ENCODE assay signal across 16 mouse cellular contexts in the genomic region with DNA sequence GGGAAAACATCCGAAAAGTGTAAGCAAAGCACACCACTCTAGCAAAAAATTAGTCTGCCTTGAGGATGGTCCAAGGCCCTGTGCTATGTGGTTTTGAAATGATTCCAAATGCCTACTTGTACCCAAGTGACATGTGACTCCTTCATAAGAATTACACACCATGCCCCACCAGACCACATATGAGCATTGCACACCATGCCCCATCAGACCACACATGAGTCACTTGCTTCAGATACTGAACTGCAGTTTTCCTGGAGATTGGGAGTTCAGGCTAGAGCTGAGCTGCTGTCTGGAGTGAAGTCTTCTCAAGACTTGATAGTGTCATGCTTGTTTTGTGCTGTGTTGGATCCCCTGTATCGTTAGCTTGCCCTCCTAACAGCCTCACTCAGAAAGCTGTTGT.
"Had no signal": no experiment of that assay in that cellular context is flagged by ENCODE, and none has a peak within 500 bp of the region (broad histone marks: within the 10 kb centered on the region; RNA-seq: fewer than 3 reads in every experiment).

No protein-coding gene starts in this region.

- H3K4me1 ChIP-seq: limb, embryonic 12.5 days; megakaryocyte, embryonic 14.5 days; midbrain, embryonic 15.5 days; neural tube, embryonic 12.5 days had no signal

- H3K27me3 ChIP-seq: limb, embryonic 12.5 days; megakaryocyte, embryonic 14.5 days; midbrain, embryonic 15.5 days; neural tube, embryonic 12.5 days had no signal

- H3K4me3 ChIP-seq: limb, embryonic 12.5 days; megakaryocyte, embryonic 14.5 days; midbrain, embryonic 15.5 days; neural tube, embryonic 12.5 days had no signal

- H3K4me2 ChIP-seq: limb, embryonic 12.5 days; midbrain, embryonic 11.5 days; midbrain, embryonic 15.5 days; neural tube, embryonic 12.5 days had no signal

- DNase-seq: kidney, adult 11 months; kidney, postnatal 14 days; liver; lung, adult 2 months; lung, postnatal 10 days; lung, postnatal 4 days; right cerebral cortex, adult 18-20 months; thymus, adult 2 months; thymus, postnatal 25 days had no signal

- H3K9ac ChIP-seq: limb, embryonic 12.5 days; liver, embryonic 14.5 days; midbrain, embryonic 15.5 days; neural tube, embryonic 12.5 days had no signal

- H3K27ac ChIP-seq: limb, embryonic 12.5 days; liver, embryonic 14.5 days; midbrain, embryonic 15.5 days; neural tube, embryonic 12.5 days; stomach, postnatal 0 days had no signal

- H3K9me3 ChIP-seq: limb, embryonic 12.5 days; megakaryocyte, embryonic 14.5 days; midbrain, embryonic 15.5 days; neural tube, embryonic 12.5 days had no signal

- ATAC-seq: midbrain, embryonic 15.5 days had no signal
